Mouse (Mus musculus): ENCODE data around the gene Nubp2. TPM values are rescaled to one million over a fixed set of nuclear protein-coding genes. Genes with fewer than 3 reads are reported as not detected.

Gene Nubp2
- polyA plus RNA-seq (2017; shearing (Covaris generic)): 118 TPM

GRCm38 (mm10) chr17:24886134-24886931 lies at the start of gene Nubp2, which contains the start of gene Spsb3:
TSS of gene Nubp2 (minus strand) at chr17:24886349.
TSS of gene Spsb3 (plus strand) at chr17:24886643.

GRCm38 (mm10) chr17:24896241-24896992 lies 10.3 kb upstream of the Nubp2 start, which contains the start of gene Nme3:
TSS of gene Nme3 (plus strand) at chr17:24896500.

GRCm38 (mm10) chr17:24894995-24895547 lies 8.9 kb upstream of the Nubp2 start, which contains the start of the genes Eme2 and Mrps34:
TSS of gene Eme2 (minus strand) at chr17:24895087.
TSS of gene Mrps34 (plus strand) at chr17:24895116.

GRCm38 (mm10) chr17:24865776-24866175 lies 20.4 kb downstream of the Nubp2 start, which contains the start of gene Igfals:
TSS of gene Igfals (plus strand) at chr17:24865997.

GRCm38 (mm10) chr17:24850065-24850772 lies 35.9 kb downstream of the Nubp2 start, which contains the start of gene Fahd1:
TSS of gene Fahd1 (minus strand) at chr17:24850364.

GRCm38 (mm10) chr17:24839842-24840241 lies 46.3 kb downstream of the Nubp2 start, which contains the start of gene Hagh:
TSS of gene Hagh (plus strand) at chr17:24840143.

Other genes starting within 250 kb of the Nubp2 start
- not detected for gene Slc9a3r2, start 236.0 kb downstream of the Nubp2 start, polyA plus RNA-seq (2017; shearing (Covaris generic))
- not detected for gene Npw, start 227.9 kb downstream of the Nubp2 start, polyA plus RNA-seq (2017; shearing (Covaris generic))
- 3.2 TPM for gene Zfp598, start 216.7 kb downstream of the Nubp2 start, polyA plus RNA-seq (2017; shearing (Covaris generic))
- 0.68 TPM for gene Syngr3, start 196.4 kb downstream of the Nubp2 start, polyA plus RNA-seq (2017; shearing (Covaris generic))
- 12.2 TPM for gene Gfer, start 190.2 kb downstream of the Nubp2 start, polyA plus RNA-seq (2017; shearing (Covaris generic))
- 3.8 TPM for gene Noxo1, start 190.1 kb downstream of the Nubp2 start, polyA plus RNA-seq (2017; shearing (Covaris generic))
- 67.3 TPM for gene Tbl3, start 178.7 kb downstream of the Nubp2 start, polyA plus RNA-seq (2017; shearing (Covaris generic))
- gene Rnf151, start 168.3 kb downstream of the Nubp2 start, polyA plus RNA-seq (2017; shearing (Covaris generic)): not detected
- gene Rps2, start 168.2 kb downstream of the Nubp2 start, polyA plus RNA-seq (2017; shearing (Covaris generic)): 723 TPM
- gene Ndufb10, start 161.9 kb downstream of the Nubp2 start, polyA plus RNA-seq (2017; shearing (Covaris generic)): 245 TPM
- gene Rpl3l, start 158.5 kb downstream of the Nubp2 start, polyA plus RNA-seq (2017; shearing (Covaris generic)): not detected
- gene Msrb1, start 149.7 kb downstream of the Nubp2 start, polyA plus RNA-seq (2017; shearing (Covaris generic)): 12.1 TPM
- gene Hs3st6, start 133.4 kb downstream of the Nubp2 start, polyA plus RNA-seq (2017; shearing (Covaris generic)): not detected
- gene Meiob, start 82.1 kb downstream of the Nubp2 start, polyA plus RNA-seq (2017; shearing (Covaris generic)): not detected
- 43.8 TPM for gene Hagh, start 46.2 kb downstream of the Nubp2 start, polyA plus RNA-seq (2017; shearing (Covaris generic))
- gene Fahd1, start 36.0 kb downstream of the Nubp2 start, polyA plus RNA-seq (2017; shearing (Covaris generic)): 3.7 TPM
- gene Igfals, start 20.4 kb downstream of the Nubp2 start, polyA plus RNA-seq (2017; shearing (Covaris generic)): not detected
- gene Spsb3, start 294 bp upstream of the Nubp2 start, polyA plus RNA-seq (2017; shearing (Covaris generic)): 64.4 TPM
- gene Eme2, start 8.7 kb upstream of the Nubp2 start, polyA plus RNA-seq (2017; shearing (Covaris generic)): 62.4 TPM
- gene Mrps34, start 8.8 kb upstream of the Nubp2 start, polyA plus RNA-seq (2017; shearing (Covaris generic)): 54.0 TPM
- 69.0 TPM for gene Nme3, start 10.2 kb upstream of the Nubp2 start, polyA plus RNA-seq (2017; shearing (Covaris generic))
- gene Mapk8ip3, start 50.6 kb upstream of the Nubp2 start, polyA plus RNA-seq (2017; shearing (Covaris generic)): 67.7 TPM
- gene Jpt2, start 74.3 kb upstream of the Nubp2 start, polyA plus RNA-seq (2017; shearing (Covaris generic)): 37.8 TPM
- 5.3 TPM for gene Cramp1l, start 129.4 kb upstream of the Nubp2 start, polyA plus RNA-seq (2017; shearing (Covaris generic))
- gene Ift140, start 129.7 kb upstream of the Nubp2 start, polyA plus RNA-seq (2017; shearing (Covaris generic)): 33.4 TPM
- gene Tmem204, start 197.2 kb upstream of the Nubp2 start, polyA plus RNA-seq (2017; shearing (Covaris generic)): 1.5 TPM
- 32.2 TPM for gene Telo2, start 229.6 kb upstream of the Nubp2 start, polyA plus RNA-seq (2017; shearing (Covaris generic))
- not detected for gene Ptx4, start 234.4 kb upstream of the Nubp2 start, polyA plus RNA-seq (2017; shearing (Covaris generic))
- 49.3 TPM for gene Clcn7, start 247.0 kb upstream of the Nubp2 start, polyA plus RNA-seq (2017; shearing (Covaris generic))